Mouse (Mus musculus): ENCODE measurements at regions not wholly inside any gene's neighbourhood (a gene's known extent, or its start where the extent isn't known, plus 50 kb on each side); places are given as distances from the start of the nearest gene placed in this dataset.

- DNase-seq (ENCODE audit: low read depth, low spot score) = no peak
Observed at GRCm38 (mm10) chr7:129441085-129441617, 150.5 kb upstream of the Wdr11 start.

DNA sequence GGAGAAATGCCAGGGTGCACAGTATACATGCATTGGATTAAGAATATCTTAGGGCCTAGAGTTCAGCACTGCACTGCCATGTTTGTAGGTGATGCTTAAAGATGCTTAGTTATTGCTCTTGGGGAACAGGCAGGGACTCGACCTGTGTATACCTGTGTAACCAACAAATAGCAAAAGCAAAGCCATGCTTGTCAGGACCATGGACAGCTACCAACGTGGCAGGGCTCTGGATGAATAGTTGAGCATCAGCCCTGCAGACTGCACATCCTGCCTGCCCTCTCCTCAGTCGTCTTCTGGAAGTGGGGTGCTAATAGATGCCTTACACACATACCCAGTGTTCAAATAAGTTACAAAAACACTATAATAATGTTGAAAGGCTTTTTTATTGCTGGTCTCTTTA is 122.2 kb upstream of the Wdr11 start:
- DNase-seq (ENCODE audit: low read depth, low spot score) = peak; percentile 88

DNA sequence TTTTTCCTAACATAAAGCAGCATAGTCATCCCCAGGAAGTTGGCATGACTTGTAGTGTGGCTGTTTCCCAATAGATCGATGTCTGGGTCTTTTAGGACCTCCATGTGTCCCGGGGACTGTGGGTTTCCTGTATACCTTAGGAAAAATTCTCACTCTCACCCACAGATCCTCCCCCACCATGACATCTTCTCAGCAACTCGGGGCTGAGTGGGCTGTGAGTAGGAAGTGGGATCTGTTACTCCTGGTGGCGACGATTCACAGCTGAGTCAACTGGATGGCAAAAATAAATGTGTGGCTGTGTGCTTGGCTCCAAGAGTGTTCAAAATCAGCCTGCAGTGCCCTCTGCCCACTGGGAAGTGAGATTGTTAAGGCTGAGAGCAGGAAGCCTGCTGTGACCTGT is 107.9 kb upstream of the Wdr11 start:
- DNase-seq (ENCODE audit: low read depth, low spot score) = no peak

GRCm38 (mm10) chr7:129506894-129507293 is 84.8 kb upstream of the Wdr11 start:
- peak; percentile 72 for DNase-seq (ENCODE audit: low read depth, low spot score)

GRCm38 (mm10) chr7:129509631-129510132 is 82.0 kb upstream of the Wdr11 start:
- DNase-seq (ENCODE audit: low read depth, low spot score) = no peak

DNA sequence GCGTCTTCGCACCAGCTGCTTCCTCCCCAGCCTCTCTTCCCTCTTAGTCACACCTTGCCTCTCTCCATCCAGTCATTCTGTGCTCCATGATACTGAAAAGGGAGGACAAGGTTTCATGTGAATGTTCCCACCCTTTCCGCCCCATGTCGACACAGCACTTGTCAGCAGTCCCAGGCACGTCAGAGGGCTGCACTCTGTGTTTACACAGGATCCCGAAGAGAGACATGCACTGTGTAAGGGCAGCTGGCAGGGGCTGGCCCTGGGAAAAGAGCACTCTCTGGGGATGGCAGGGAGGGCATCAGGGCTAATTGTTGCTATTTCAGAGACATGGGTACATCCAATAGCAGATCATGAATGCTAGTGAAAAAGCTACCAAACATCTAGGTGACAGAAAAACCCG is 77.0 kb upstream of the Wdr11 start:
- no peak for DNase-seq (ENCODE audit: low read depth, low spot score)

DNA sequence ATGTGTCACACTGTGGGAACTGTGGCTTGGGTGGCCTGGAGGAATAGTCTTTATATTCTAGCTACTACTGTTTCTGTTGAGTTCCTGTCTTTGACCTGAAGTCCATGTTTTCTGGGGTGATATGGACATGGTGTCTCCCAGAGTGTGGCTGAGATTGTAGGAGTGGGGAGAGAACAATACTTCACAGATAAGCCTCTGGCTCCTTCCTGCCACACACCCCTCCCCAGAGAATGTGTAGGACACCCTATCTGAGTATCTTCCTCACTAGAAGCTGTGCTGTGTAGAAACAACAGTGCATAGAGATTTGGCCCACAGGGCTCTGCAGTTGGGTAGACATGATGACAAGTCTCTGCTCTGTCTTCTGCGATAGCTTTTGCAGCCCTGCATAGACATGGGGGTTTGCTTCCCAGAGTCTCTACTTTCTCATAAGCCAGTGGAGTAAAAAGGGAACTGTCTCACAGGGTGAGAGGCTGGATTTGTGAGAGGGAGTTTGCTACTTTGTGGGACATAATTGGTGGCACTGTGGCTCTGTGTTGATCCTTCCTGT is 67.2 kb upstream of the Wdr11 start:
- DNase-seq (ENCODE audit: low read depth, low spot score) = no peak

DNA sequence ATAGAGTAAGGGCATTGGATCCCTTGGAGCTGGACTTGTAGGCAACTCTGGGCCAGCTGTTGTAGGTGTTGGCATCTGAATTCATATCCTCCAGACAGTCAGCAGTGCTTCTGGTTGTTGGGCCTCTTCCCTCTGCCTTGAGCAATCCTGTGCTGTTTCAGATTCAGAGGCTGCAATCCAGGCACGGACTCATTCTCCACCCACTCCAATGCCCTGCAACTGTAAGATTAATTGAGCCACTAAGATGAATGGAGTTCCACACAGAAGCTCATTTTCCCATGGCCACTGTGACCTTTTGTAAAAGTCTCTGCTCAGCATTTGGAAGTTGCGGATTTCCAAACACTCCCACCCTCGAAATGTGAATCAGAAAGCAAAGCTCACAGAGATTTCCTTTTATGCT is 65.7 kb upstream of the Wdr11 start:
- no peak for DNase-seq (ENCODE audit: low read depth, low spot score)

- DNase-seq (ENCODE audit: low read depth, low spot score) = no peak
Observed at GRCm38 (mm10) chr7:129528263-129528662, 63.4 kb upstream of the Wdr11 start.

GRCm38 (mm10) chr7:129533366-129533905 is 58.2 kb upstream of the Wdr11 start:
- no peak for DNase-seq (ENCODE audit: low read depth, low spot score)
